ENCODE assay signal across 24 mouse cellular contexts in genomic region chr9:27640611-27641010, GRCm38 (mm10).
A peak's percentile ranks its signal among the peaks of the same experiment; 100 is the strongest.
DNase-seq lines count a peak whose midpoint lies in the region; ATAC-seq and TF ChIP-seq lines count a peak whose summit lies in the region.
"Had no signal": no experiment of that assay in that cellular context is flagged by ENCODE, and none has a peak within 500 bp of the region (broad histone marks: within the 10 kb centered on the region; RNA-seq: fewer than 3 reads in every experiment).

No protein-coding gene starts in this region.

- no peak for ATAC-seq in hindbrain, postnatal 0 days
- no peak for ATAC-seq in hindbrain, embryonic 16.5 days
- ATAC-seq: CD4-positive, CD25-positive, alpha-beta regulatory T cell, adult 4 months; forebrain, embryonic 15.5 days had no signal

- no peaks in the 10 kb centered on the region for H3K27me3 ChIP-seq in hindbrain, postnatal 0 days (ENCODE audit: insufficient read depth, low read length)
- no peaks in the 10 kb centered on the region for H3K27me3 ChIP-seq in hindbrain, embryonic 16.5 days (replicated peaks; ENCODE audit: control insufficient read depth, insufficient read depth, low read length)
- no peaks in the 10 kb centered on the region for H3K27me3 ChIP-seq in embryonic facial prominence, embryonic 10.5 days (replicated peaks; ENCODE audit: low read depth, poor library complexity, severe bottlenecking)
- H3K27me3 ChIP-seq: CH12.LX; embryonic facial prominence, embryonic 13.5 days; embryonic facial prominence, embryonic 15.5 days; forebrain, embryonic 12.5 days; forebrain, embryonic 15.5 days had no signal

- no peak overlapping the region for H3K4me2 ChIP-seq in hindbrain, postnatal 0 days (ENCODE audit: low read depth, low read length)
- no peak overlapping the region for H3K4me2 ChIP-seq in hindbrain, embryonic 16.5 days (ENCODE audit: low read length)
- H3K4me2 ChIP-seq: embryonic facial prominence, embryonic 13.5 days; embryonic facial prominence, embryonic 15.5 days; forebrain, embryonic 12.5 days; forebrain, embryonic 15.5 days had no signal

- H3K4me1 ChIP-seq in hindbrain, postnatal 0 days (ENCODE audit: insufficient read depth, low read length): no peaks in the 10 kb centered on the region
- H3K4me1 ChIP-seq in hindbrain, embryonic 16.5 days (ENCODE audit: control insufficient read depth, insufficient read depth, low read depth, low read length): no peaks in the 10 kb centered on the region; the same call in 1 of the 2 replicates
- no peaks in the 10 kb centered on the region for H3K4me1 ChIP-seq in embryonic facial prominence, embryonic 10.5 days
- H3K4me1 ChIP-seq: embryonic facial prominence, embryonic 13.5 days; embryonic facial prominence, embryonic 15.5 days; forebrain, embryonic 10.5 days; forebrain, embryonic 12.5 days had no signal

- no peak overlapping the region for H3K27ac ChIP-seq in hindbrain, postnatal 0 days
- H3K27ac ChIP-seq in hindbrain, embryonic 16.5 days (ENCODE audit: low read depth, low read length): no peak overlapping the region
- no peak overlapping the region for H3K27ac ChIP-seq in embryonic facial prominence, embryonic 10.5 days (replicated peaks)
- H3K27ac ChIP-seq: embryonic facial prominence, embryonic 13.5 days; embryonic facial prominence, embryonic 15.5 days; forebrain, embryonic 10.5 days; forebrain, embryonic 12.5 days; forebrain, embryonic 15.5 days had no signal

- no peak for TF ChIP-seq CTCF in hindbrain, postnatal 0 days (IDR thresholded peaks at IDR 0.05; ENCODE audit: low read depth)

- no peaks in the 10 kb centered on the region for H3K36me3 ChIP-seq in hindbrain, postnatal 0 days (ENCODE audit: insufficient read depth, low read length)
- H3K36me3 ChIP-seq in hindbrain, embryonic 16.5 days (ENCODE audit: control insufficient read depth, insufficient read depth, low read length): no peaks in the 10 kb centered on the region
- no peaks in the 10 kb centered on the region for H3K36me3 ChIP-seq in embryonic facial prominence, embryonic 10.5 days (replicated peaks)
- H3K36me3 ChIP-seq: embryonic facial prominence, embryonic 13.5 days; embryonic facial prominence, embryonic 15.5 days; forebrain, embryonic 10.5 days; forebrain, embryonic 12.5 days; forebrain, embryonic 15.5 days; G1E had no signal

- H3K4me3 ChIP-seq in hindbrain, postnatal 0 days (ENCODE audit: low read length): no peak overlapping the region
- H3K4me3 ChIP-seq in hindbrain, embryonic 16.5 days (ENCODE audit: low read length): no peak overlapping the region
- no peak overlapping the region for H3K4me3 ChIP-seq in embryonic facial prominence, embryonic 10.5 days
- H3K4me3 ChIP-seq: embryonic facial prominence, embryonic 13.5 days; embryonic facial prominence, embryonic 15.5 days; erythroblast, embryonic 14.5 days; forebrain, embryonic 10.5 days; forebrain, embryonic 12.5 days; forebrain, embryonic 15.5 days had no signal

- no peaks in the 10 kb centered on the region for H3K9me3 ChIP-seq in hindbrain, postnatal 0 days (ENCODE audit: low read length)
- H3K9me3 ChIP-seq in hindbrain, embryonic 16.5 days (ENCODE audit: control insufficient read depth, low read length): no peaks in the 10 kb centered on the region
- no peaks in the 10 kb centered on the region for H3K9me3 ChIP-seq in embryonic facial prominence, embryonic 10.5 days
- H3K9me3 ChIP-seq: embryonic facial prominence, embryonic 13.5 days; embryonic facial prominence, embryonic 15.5 days; forebrain, embryonic 10.5 days; forebrain, embryonic 12.5 days; forebrain, embryonic 15.5 days; G1E had no signal

- peak; percentile 36 to 41 for DNase-seq in cerebellum, postnatal 10 days
- DNase-seq in cerebellum, adult 11-12 months: no peak
- peak; percentile 35 for DNase-seq in hindbrain, postnatal 0 days (ENCODE audit: low spot score)
- DNase-seq in retina, postnatal 1 day: peak; percentile 29
- DNase-seq in retina, embryonic 14.5 days (ENCODE audit: low spot score): no peak
- no peak for DNase-seq in embryonic facial prominence, embryonic 10.5 days (ENCODE audit: low spot score)
- DNase-seq: adrenal gland, adult 2 months; adrenal gland, postnatal 10 days; adrenal gland, postnatal 25 days; B cell, adult 2 months; cerebellum, adult 18-20 months; cerebellum, adult 8-10 months; cerebellum, adult 9-11 months; cerebellum, postnatal 25 days had no signal

- H3K9ac ChIP-seq in hindbrain, postnatal 0 days (replicated peaks; ENCODE audit: low read length): no peak overlapping the region
- H3K9ac ChIP-seq in hindbrain, embryonic 16.5 days (ENCODE audit: low read depth, low read length): no peak overlapping the region
- H3K9ac ChIP-seq: embryonic facial prominence, embryonic 13.5 days; embryonic facial prominence, embryonic 15.5 days; forebrain, embryonic 12.5 days; forebrain, embryonic 15.5 days had no signal

Comparison
In these comparisons a context has a peak if more than half of its experiments do, and no peak if none do; other contexts are left out.
1. DNase-seq: peak in cerebellum, postnatal 10 days (2 of 2), hindbrain, postnatal 0 days (single experiment) and retina, postnatal 1 day (single experiment); none in cerebellum, adult 11-12 months (single experiment), retina, embryonic 14.5 days (single experiment) and embryonic facial prominence, embryonic 10.5 days (single experiment).